Mouse (Mus musculus) limb, embryonic 13.5 days (tissue): ENCODE measurements around the gene Lrrc61. TPM values are rescaled to one million over a fixed set of nuclear protein-coding genes. Genes with fewer than 3 reads are reported as not detected.

Experiments used
- ATAC-seq: fragments of 200-750 bp; cut with Nextera tagmentation; 2 replicates; pipeline ENCODE4 v1.8.0; 2017; ENCODE audit warnings: low read depth, moderate number of reproducible peaks, moderate TSS enrichment; ENCODE audit not compliant: low FRiP score
- H3K27ac ChIP-seq: fragments of 300-500 bp; sonication (generic); 2 replicates; pipeline ENCODE4 v1.5.1; 2015; ENCODE audit warnings: inconsistent platforms, mild to moderate bottlenecking, moderate library complexity
- H3K27me3 ChIP-seq: fragments of 300-500 bp; sonication (generic); 2 replicates; pipeline ENCODE4 v1.6.1; 2015; ENCODE audit warnings: mild to moderate bottlenecking, inconsistent platforms
- H3K36me3 ChIP-seq: fragments of 300-500 bp; sonication (generic); 2 replicates; pipeline ENCODE4 v1.6.1; 2015; ENCODE audit warnings: inconsistent platforms, mild to moderate bottlenecking, moderate library complexity
- H3K4me1 ChIP-seq: fragments of 300-500 bp; sonication (generic); 2 replicates; pipeline ENCODE4 v1.6.1; 2015; ENCODE audit warnings: inconsistent platforms
- H3K4me2 ChIP-seq: fragments of 300-500 bp; sonication (generic); replicated peaks from 2 replicates; pipeline ENCODE4 v1.6.1; 2015; ENCODE audit warnings: inconsistent platforms, mild to moderate bottlenecking, moderate library complexity
- H3K4me3 ChIP-seq: fragments of 300-500 bp; sonication (generic); 2 replicates; pipeline ENCODE4 v1.5.1; 2015; ENCODE audit warnings: moderate library complexity, mild to moderate bottlenecking, inconsistent platforms
- H3K9ac ChIP-seq: fragments of 300-500 bp; sonication (generic); 2 replicates; pipeline ENCODE4 v1.6.1; 2015; ENCODE audit warnings: mild to moderate bottlenecking, inconsistent platforms
- H3K9me3 ChIP-seq: fragments of 300-500 bp; sonication (generic); 2 replicates; pipeline ENCODE4 v1.6.1; 2016; ENCODE audit warnings: inconsistent platforms
- WGBS: fragments of 180-500 bp; shearing (Covaris S2); methylation state at CpG from one replicate; pipeline ENCODE4 v1.1.7; 2015; 5-methylcytosine and 5-hydroxymethylcytosine counted together
- polyA plus RNA-seq: library from polyadenylated mRNA; unstranded; fragments of >200 nt; fragmentation: Nextera tagmentation; extraction: Ambion mirVana; gene quantifications from 2 replicates; pipeline ENCODE4 v1.2.1, GENCODE M21; 2015

Gene Lrrc61
- polyA plus RNA-seq, 1 experiment from 2014 or later: 11.6 TPM

DNA sequence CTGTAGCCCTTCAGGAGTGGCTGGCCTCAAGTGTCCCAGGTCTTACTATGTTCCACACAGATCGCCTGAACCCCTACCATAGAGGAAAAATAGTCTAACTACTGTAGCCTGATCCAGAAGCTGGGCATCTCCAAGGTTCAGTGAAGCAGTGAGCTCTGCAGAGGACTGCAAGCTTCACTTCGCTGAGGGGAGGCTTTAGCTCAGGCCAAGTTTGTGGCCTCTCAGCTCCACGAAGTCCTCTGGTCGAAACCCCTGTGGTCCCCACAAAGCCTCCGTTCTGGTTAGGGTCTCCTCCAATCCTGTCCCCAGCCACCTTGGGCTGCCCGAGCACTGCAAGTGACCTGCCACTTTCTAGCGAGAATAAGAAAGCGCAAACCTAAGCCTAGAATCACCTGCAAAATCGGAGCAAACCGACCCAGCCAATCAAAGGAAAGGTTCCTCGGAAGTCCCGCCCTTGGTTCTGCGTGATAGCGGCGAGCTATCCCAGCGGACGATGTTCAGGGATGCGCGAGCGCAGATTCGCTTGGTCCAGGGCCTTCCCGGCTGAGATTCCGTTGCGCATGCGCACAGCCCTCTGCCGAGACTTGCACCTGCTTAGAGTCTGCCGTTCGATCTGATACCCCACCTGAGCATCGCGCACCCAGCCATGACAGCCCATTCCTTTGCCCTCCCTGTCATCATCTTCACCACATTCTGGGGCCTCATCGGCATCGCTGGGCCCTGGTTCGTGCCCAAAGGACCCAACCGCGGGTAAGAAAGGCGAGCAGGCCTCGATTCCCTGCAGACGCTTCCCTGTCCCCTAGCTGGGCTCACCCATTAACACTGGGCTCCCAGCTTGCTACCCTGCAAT is 17.3 kb upstream of the Lrrc61 start, which contains the start of gene Atp6v0e2:
Atp6v0e2 (plus strand) TSS at position 511 of the 850 bp plus-strand sequence.
- Histone ChIP-seq H3K9me3 (no peaks in the 10 kb centered on the region), H3K4me2 (peak within 1 kb of the TSS; percentile 71), H3K36me3 (peaks cover 14% of the 10 kb centered on the region), H3K9ac (peak within 1 kb of the TSS; percentile 63), H3K4me3 (peak within 1 kb of the TSS; percentile 42), H3K4me1 (peaks cover 31% of the 10 kb centered on the region), H3K27me3 (0 out of 2 replicates have a peak, but pooled peaks cover 5% of the 10 kb centered on the region), H3K27ac (no peak within 1 kb of the TSS)
- 6% methylated on average over 38 of the region's 38 CpGs for WGBS
- ATAC-seq: peak; percentile 72

GRCm38 (mm10) chr6:48538841-48539737 is 15.5 kb upstream of the Lrrc61 start:
- Histone ChIP-seq H3K9me3 (no peaks in the 10 kb centered on the region), H3K4me1 (peaks cover 36% of the 10 kb centered on the region), H3K4me3 (no peak overlapping the region), H3K36me3 (no peaks in the 10 kb centered on the region), H3K27ac (no peak overlapping the region), H3K4me2 (no peak overlapping the region), H3K9ac (no peak overlapping the region), H3K27me3 (0 out of 2 replicates have a peak, but pooled peaks cover 5% of the 10 kb centered on the region)
- no peak for ATAC-seq
- WGBS: 61% methylated on average over 5 of the region's 5 CpGs

DNA sequence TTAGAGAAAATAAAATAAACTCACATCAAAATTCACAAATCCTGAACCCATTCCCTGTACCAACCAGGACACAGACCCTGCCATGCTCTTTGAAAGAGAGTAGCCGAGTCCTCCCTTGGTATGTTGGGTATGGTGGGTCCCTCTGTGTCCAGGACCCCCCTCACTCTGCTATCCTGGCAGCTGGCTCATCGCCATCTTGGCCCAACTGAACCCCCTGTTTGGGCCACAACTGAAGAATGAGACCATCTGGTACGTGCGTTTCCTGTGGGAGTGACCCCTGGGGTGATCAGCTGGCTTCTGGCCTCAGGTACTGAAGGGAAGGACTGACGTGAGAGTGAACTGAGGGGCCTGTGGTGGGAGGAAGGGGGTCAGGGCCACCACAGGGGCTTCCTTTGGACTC is 14.7 kb upstream of the Lrrc61 start:
- Histone ChIP-seq H3K4me2 (no peak overlapping the region), H3K27me3 (0 out of 2 replicates have a peak, but pooled peaks cover 5% of the 10 kb centered on the region), H3K27ac (no peak overlapping the region), H3K4me1 (peaks cover 36% of the 10 kb centered on the region), H3K36me3 (no peaks in the 10 kb centered on the region), H3K9me3 (no peaks in the 10 kb centered on the region), H3K4me3 (no peak overlapping the region), H3K9ac (no peak overlapping the region)
- WGBS: 50% methylated on average over 5 of the region's 5 CpGs
- ATAC-seq: no peak

DNA sequence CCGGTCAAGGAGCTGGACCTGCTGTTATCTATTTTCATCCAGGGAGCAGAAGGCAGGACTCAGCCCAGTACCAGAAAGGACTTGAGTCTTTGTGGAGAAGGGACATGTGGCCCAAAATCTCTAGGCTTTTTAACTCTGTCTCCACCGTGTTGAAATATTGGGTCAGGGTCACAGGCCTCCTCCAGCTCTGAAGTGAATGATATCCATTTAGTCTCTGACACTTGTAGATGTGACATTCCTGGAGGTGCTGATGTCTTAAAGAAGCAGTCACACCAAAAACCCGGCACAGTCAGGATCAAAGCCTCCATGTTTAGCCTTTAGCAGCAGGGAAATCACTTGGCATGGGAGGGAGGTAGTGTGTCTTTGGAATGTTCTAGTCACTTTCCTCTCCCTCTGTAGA is 13.9 kb upstream of the Lrrc61 start:
- Histone ChIP-seq H3K36me3 (no peaks in the 10 kb centered on the region), H3K9me3 (no peaks in the 10 kb centered on the region), H3K9ac (no peak overlapping the region; the same call in 1 of the 2 replicates), H3K4me3 (no peak overlapping the region), H3K4me2 (no peak overlapping the region), H3K27ac (no peak overlapping the region), H3K27me3 (0 out of 2 replicates have a peak, but pooled peaks cover 5% of the 10 kb centered on the region), H3K4me1 (peaks cover 36% of the 10 kb centered on the region)
- WGBS: 30% methylated on average over 3 of the region's 3 CpGs
- no peak for ATAC-seq

GRCm38 (mm10) chr6:48541560-48542450 is 12.8 kb upstream of the Lrrc61 start:
- WGBS: 12% methylated on average over 7 of the region's 7 CpGs
- H3K9ac ChIP-seq: 0 out of 2 replicates have a peak overlapping the region, but pooled peaks have one; percentile 31
- H3K9me3 ChIP-seq: no peaks in the 10 kb centered on the region
- peaks cover 37% of the 10 kb centered on the region for H3K4me1 ChIP-seq
- no peaks in the 10 kb centered on the region for H3K27me3 ChIP-seq
- no peaks in the 10 kb centered on the region for H3K36me3 ChIP-seq
- no peak overlapping the region for H3K4me3 ChIP-seq
- 0 out of 2 replicates have a peak overlapping the region, but pooled peaks have one; percentile 0 for H3K4me2 ChIP-seq
- H3K27ac ChIP-seq: peak overlapping the region; percentile 69
- ATAC-seq: 0 out of 2 replicates have a peak, but pooled peaks have one; percentile 21

- H3K27ac ChIP-seq: peak overlapping the region; percentile 69; the same call in 1 of the 2 replicates
- no peak for ATAC-seq
- H3K9ac ChIP-seq: no peak overlapping the region
- no peaks in the 10 kb centered on the region for H3K27me3 ChIP-seq
- no peaks in the 10 kb centered on the region for H3K36me3 ChIP-seq
- H3K4me2 ChIP-seq: no peak overlapping the region
- H3K4me3 ChIP-seq: no peak overlapping the region
- 59% methylated on average over 3 of the region's 3 CpGs for WGBS
- no peaks in the 10 kb centered on the region for H3K9me3 ChIP-seq
- H3K4me1 ChIP-seq: peaks cover 30% of the 10 kb centered on the region
Observed at GRCm38 (mm10) chr6:48542631-48543030, 12.0 kb upstream of the Lrrc61 start.

GRCm38 (mm10) chr6:48545251-48545650 is 9.3 kb upstream of the Lrrc61 start:
- H3K36me3 ChIP-seq: no peaks in the 10 kb centered on the region
- H3K27ac ChIP-seq: no peak overlapping the region
- no peak overlapping the region for H3K9ac ChIP-seq
- no peaks in the 10 kb centered on the region for H3K9me3 ChIP-seq
- peaks cover 23% of the 10 kb centered on the region for H3K4me1 ChIP-seq
- no peak overlapping the region for H3K4me3 ChIP-seq
- H3K27me3 ChIP-seq: no peaks in the 10 kb centered on the region
- H3K4me2 ChIP-seq: no peak overlapping the region
- WGBS: 76% methylated on average over 5 of the region's 5 CpGs
- no peak for ATAC-seq

DNA sequence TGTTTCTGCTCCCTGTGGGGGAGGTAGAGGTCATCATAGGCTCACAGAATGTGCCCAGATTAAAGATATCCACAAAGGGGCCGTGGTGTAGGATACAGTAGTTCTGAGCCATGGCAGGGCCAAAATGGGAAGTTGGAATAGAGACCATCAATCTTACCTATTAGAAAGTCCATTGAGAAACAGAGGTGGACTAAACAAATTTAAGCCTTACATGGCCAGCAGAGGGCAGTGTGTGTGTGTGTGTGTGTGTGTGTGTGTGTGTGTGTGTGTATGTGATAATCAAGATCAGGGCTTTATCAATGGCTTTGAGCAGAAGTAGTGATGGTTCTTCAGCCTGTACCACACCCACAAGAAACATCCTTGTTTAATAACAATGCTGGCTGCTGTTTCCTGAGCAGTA is 8.3 kb upstream of the Lrrc61 start:
- no peak overlapping the region for H3K9ac ChIP-seq
- no peaks in the 10 kb centered on the region for H3K9me3 ChIP-seq
- WGBS: 61% methylated on average over 1 of the region's 1 CpGs
- no peak overlapping the region for H3K4me3 ChIP-seq
- H3K27me3 ChIP-seq: no peaks in the 10 kb centered on the region
- no peak for ATAC-seq
- no peak overlapping the region for H3K4me2 ChIP-seq
- peaks cover 20% of the 10 kb centered on the region for H3K4me1 ChIP-seq
- H3K36me3 ChIP-seq: no peaks in the 10 kb centered on the region
- H3K27ac ChIP-seq: no peak overlapping the region

DNA sequence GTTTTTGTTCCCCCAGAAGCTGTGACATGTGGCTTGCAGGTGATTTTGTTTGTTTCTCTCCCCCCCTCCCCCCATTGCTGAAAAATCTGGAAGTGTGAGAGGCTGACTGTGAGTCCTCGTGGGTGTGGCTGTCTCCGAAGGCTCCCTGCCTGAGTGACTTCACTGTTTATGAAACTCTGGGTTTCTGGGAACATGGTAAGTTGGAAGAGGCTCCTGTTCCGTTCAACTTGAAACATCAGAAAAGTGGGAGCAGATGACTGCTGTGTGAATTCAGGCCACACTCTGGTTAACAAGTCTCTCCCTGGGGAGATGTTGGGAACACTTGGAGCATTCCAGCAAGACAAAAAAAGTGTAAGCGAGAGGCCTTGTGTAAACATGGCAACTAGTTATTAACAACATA is 7.7 kb upstream of the Lrrc61 start:
- Histone ChIP-seq H3K36me3 (no peaks in the 10 kb centered on the region), H3K27me3 (no peaks in the 10 kb centered on the region), H3K4me2 (no peak overlapping the region), H3K4me1 (peaks cover 14% of the 10 kb centered on the region), H3K9ac (no peak overlapping the region), H3K9me3 (no peaks in the 10 kb centered on the region), H3K27ac (no peak overlapping the region), H3K4me3 (no peak overlapping the region)
- 38% methylated on average over 4 of the region's 4 CpGs for WGBS
- no peak for ATAC-seq

DNA sequence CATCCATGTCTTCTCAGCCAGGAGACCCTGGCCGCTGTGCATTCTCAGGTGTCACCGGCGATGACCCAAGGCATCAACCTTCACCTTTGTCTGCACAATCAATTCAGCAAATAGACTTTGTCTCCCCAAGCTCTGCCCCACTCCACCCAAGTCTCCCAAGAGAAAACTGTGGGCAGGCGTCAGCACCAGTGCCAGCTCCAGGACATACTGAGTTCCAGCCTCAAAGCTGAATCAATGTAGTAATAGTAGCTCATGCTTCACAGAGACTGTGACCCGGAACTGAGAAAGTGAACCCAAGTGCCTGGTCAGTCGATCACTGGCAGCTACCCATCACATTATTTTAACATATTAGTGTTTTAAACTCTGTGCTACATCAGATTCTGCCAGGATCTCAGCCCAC is 6.3 kb upstream of the Lrrc61 start:
- no peaks in the 10 kb centered on the region for H3K27me3 ChIP-seq
- H3K4me1 ChIP-seq: 0 out of 2 replicates have a peak, but pooled peaks cover 4% of the 10 kb centered on the region
- no peak overlapping the region for H3K27ac ChIP-seq
- H3K36me3 ChIP-seq: no peaks in the 10 kb centered on the region
- H3K9me3 ChIP-seq: 0 out of 2 replicates have a peak, but pooled peaks cover 3% of the 10 kb centered on the region
- no peak overlapping the region for H3K4me3 ChIP-seq
- WGBS: 89% methylated on average over 6 of the region's 6 CpGs
- H3K4me2 ChIP-seq: no peak overlapping the region
- no peak for ATAC-seq
- no peak overlapping the region for H3K9ac ChIP-seq

DNA sequence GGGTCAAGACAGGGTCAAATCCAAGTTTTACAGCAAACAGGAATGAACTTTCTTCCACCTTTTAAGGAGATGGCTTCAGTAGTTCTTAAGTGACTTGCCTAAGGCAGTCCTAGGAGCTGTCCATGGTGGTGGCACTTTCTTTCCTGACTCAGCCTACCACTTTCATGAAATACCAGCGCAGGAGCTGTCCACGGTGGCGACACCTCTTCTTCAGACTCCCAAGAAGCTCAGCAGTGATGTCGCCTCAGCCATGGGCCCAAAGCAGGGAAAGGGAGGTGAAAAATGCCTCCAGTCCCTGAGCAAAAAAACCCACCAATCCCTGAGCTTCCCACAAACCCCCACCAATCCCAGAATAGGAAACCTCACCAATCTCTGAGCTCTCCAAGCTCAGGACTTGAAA is 1.7 kb upstream of the Lrrc61 start:
- H3K27ac ChIP-seq: no peak overlapping the region
- peaks cover 7% of the 10 kb centered on the region; the same call in 1 of the 2 replicates for H3K36me3 ChIP-seq
- peaks cover 15% of the 10 kb centered on the region for H3K4me1 ChIP-seq
- H3K4me2 ChIP-seq: no peak overlapping the region
- no peak overlapping the region for H3K4me3 ChIP-seq
- 0 out of 2 replicates have a peak, but pooled peaks cover 3% of the 10 kb centered on the region for H3K9me3 ChIP-seq
- no peak for ATAC-seq
- WGBS: 56% methylated on average over 4 of the region's 4 CpGs
- no peaks in the 10 kb centered on the region for H3K27me3 ChIP-seq
- H3K9ac ChIP-seq: no peak overlapping the region
